15 mouse cellular contexts compared by ENCODE assay signal in genomic region chr2:142254566-142254965, GRCm38 (mm10).
DNase-seq lines count a peak whose midpoint lies in the region; ATAC-seq and TF ChIP-seq lines count a peak whose summit lies in the region.
"Had no signal": no experiment of that assay in that cellular context is flagged by ENCODE, and none has a peak within 500 bp of the region (broad histone marks: within the 10 kb centered on the region; RNA-seq: fewer than 3 reads in every experiment).

No protein-coding gene starts in this region.

- H3K27ac ChIP-seq in lung, embryonic 15.5 days: peak overlapping the region; percentile 34; the same call in 1 of the 2 replicates
- no peak overlapping the region for H3K27ac ChIP-seq in thymus, adult 2 months (ENCODE audit: control insufficient read depth, insufficient read depth, low read length)
- H3K27ac ChIP-seq: embryonic facial prominence, embryonic 12.5 days; gastrocnemius, adult 2 months; limb, embryonic 10.5 days had no signal

- no peak for TF ChIP-seq POLR2A in thymus, adult 2 months (IDR thresholded peaks at IDR 0.05; ENCODE audit: control insufficient read depth, extremely low read depth, insufficient read depth, low read length, poor library complexity)

- peak; percentile 47 for DNase-seq in cerebellum, adult 11-12 months
- DNase-seq in cerebellum, postnatal 4 days (ENCODE audit: low spot score in 2 of 2): no peak
- DNase-seq in lung, postnatal 25 days (ENCODE audit: low spot score): no peak
- peak; percentile 18 to 44 for DNase-seq in cerebellum, postnatal 14 days
- DNase-seq in urinary bladder, postnatal 4 days (ENCODE audit: low spot score in 2 of 2): no peak
- no peak for DNase-seq in thymus, adult 2 months
- DNase-seq: thymus, adult 18-20 months had no signal

- ATAC-seq in lung, embryonic 15.5 days (ENCODE audit: borderline replicate concordance, extremely low read depth, low FRiP score, low TSS enrichment): no peak
- ATAC-seq in megakaryocyte-erythroid progenitor cell, adult 5-6 weeks (replicated peaks; ENCODE audit: low FRiP score, low TSS enrichment, poor library complexity, severe bottlenecking): no peak

- 75% methylated on average over 6 of the region's 6 CpGs for WGBS in lung, embryonic 15.5 days
- WGBS in thymus, adult 2 months: 90% methylated on average over 6 of the region's 6 CpGs

- no peak overlapping the region for H3K9ac ChIP-seq in lung, embryonic 15.5 days
- H3K9ac ChIP-seq: embryonic facial prominence, embryonic 12.5 days; lung, embryonic 14.5 days had no signal

- no peak overlapping the region for H3K4me3 ChIP-seq in lung, embryonic 15.5 days
- no peak overlapping the region for H3K4me3 ChIP-seq in thymus, adult 2 months (ENCODE audit: control insufficient read depth, insufficient read depth, low read length)
- H3K4me3 ChIP-seq: embryonic facial prominence, embryonic 12.5 days; hindbrain, embryonic 10.5 days; limb, embryonic 10.5 days had no signal

- no peaks in the 10 kb centered on the region for H3K4me1 ChIP-seq in lung, embryonic 15.5 days
- H3K4me1 ChIP-seq in thymus, adult 2 months (replicated peaks; ENCODE audit: control insufficient read depth, insufficient read depth, low read length): no peaks in the 10 kb centered on the region

- no peak overlapping the region for H3K4me2 ChIP-seq in lung, embryonic 15.5 days
- H3K4me2 ChIP-seq: embryonic facial prominence, embryonic 12.5 days; liver, embryonic 11.5 days; lung, embryonic 14.5 days had no signal

- no peaks in the 10 kb centered on the region for H3K9me3 ChIP-seq in lung, embryonic 15.5 days
- H3K9me3 ChIP-seq: embryonic facial prominence, embryonic 12.5 days; hindbrain, embryonic 10.5 days; limb, embryonic 10.5 days had no signal

- TF ChIP-seq CTCF in thymus, adult 2 months (IDR thresholded peaks at IDR 0.05; ENCODE audit: borderline replicate concordance, control insufficient read depth, extremely low read depth, insufficient read depth, low read length, poor library complexity): no peak

- H3K27me3 ChIP-seq in lung, embryonic 15.5 days: no peaks in the 10 kb centered on the region
- H3K27me3 ChIP-seq in thymus, adult 2 months (ENCODE audit: control insufficient read depth, insufficient read depth, low read length): no peaks in the 10 kb centered on the region
- H3K27me3 ChIP-seq: embryonic facial prominence, embryonic 12.5 days had no signal

- no peaks in the 10 kb centered on the region for H3K36me3 ChIP-seq in lung, embryonic 15.5 days
- no peaks in the 10 kb centered on the region for H3K36me3 ChIP-seq in thymus, adult 2 months (ENCODE audit: control insufficient read depth, insufficient read depth, low read length)
- H3K36me3 ChIP-seq: embryonic facial prominence, embryonic 12.5 days; hindbrain, embryonic 10.5 days; limb, embryonic 10.5 days had no signal

Comparison
In these comparisons a context has a peak if more than half of its experiments do, and no peak if none do; other contexts are left out.
1. DNase-seq: peak in cerebellum, adult 11-12 months (single experiment) and cerebellum, postnatal 14 days (2 of 2); none in cerebellum, postnatal 4 days (0 of 2), lung, postnatal 25 days (single experiment), urinary bladder, postnatal 4 days (0 of 2) and thymus, adult 2 months (single experiment).